Mouse (Mus musculus) layer of hippocampus, postnatal 25 days (tissue): Measurements from ENCODE around the gene Defa36. TPM values are rescaled to one million over a fixed set of nuclear protein-coding genes. Genes with fewer than 3 reads are reported as not detected.
"Not testable (repeated sequence)": the region's sequence is repeated elsewhere in the genome, so short reads cannot be mapped to it uniquely, and the experiment has no call there.

Experiments used
- DNase-seq, 2 experiments: peaks; one replicate each; pipeline ENCODE4 v3.0.0; 2022; ENCODE audit warnings: mixed read lengths in 2 of 2, low spot score in 1 of 2; ENCODE audit errors: extremely low spot score in 1 of 2
- total RNA-seq, 2 experiments: library from RNA; stranded (reverse); gene quantifications; 2 replicates each; pipeline ENCODE4 v1.2.3; 2021

Defa36 gene
- not detected for total RNA-seq

DNA sequence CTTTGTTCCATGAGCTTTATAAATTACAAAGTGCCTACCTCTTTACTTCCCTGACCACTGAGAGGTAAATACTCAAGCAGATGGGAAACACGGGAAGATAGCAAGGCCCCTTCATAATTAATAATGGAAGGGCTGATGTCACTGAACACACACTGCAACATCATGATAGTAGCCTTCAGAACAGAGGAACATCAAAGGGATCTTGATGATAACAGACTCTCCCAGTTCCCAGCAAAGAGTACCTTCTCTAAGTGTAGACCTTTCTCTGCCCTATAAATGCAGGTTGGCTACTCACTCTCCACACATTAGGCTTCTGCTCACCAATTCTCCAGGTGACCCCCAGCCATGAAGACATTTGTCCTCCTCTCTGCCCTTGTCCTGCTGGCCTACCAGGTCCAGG, at the start of gene Defa36:
Defa36 (plus strand) TSS at position 301 of the 400 bp plus-strand sequence.
- not testable (repeated sequence) for DNase-seq

- not testable (repeated sequence) for DNase-seq
Observed at GRCm38 (mm10) chr8:21378215-21378614, 49.0 kb upstream of the Defa36 start, which contains the start of gene Defa2. TSS of gene Defa2 (plus strand) at chr8:21378515.

DNA sequence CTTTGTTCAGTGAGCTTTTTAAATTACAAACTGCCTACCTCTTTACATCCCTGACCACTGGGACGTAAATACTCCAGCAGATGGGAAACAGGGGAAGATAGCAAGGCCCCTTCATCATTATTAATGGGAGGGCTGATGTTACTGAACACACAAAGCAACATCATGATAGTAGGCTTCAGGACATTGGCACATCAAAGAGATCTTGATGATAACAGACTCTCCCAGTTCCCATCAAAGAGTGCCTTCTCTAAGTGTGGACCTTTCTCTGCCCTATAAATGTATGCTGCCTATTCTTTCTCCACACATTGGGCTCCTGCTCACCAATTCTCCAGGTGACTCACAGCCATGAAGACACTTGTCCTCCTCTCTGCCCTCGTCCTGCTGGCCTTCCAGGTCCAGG, 35.7 kb upstream of the Defa36 start, which contains the start of gene Defa33:
Defa33 (plus strand) TSS at position 301 of the 400 bp plus-strand sequence.
- DNase-seq: not testable (repeated sequence)

- not testable (repeated sequence) for DNase-seq
Observed at GRCm38 (mm10) chr8:21456460-21456859, 29.2 kb downstream of the Defa36 start, which contains the start of gene Gm7849. TSS of gene Gm7849 (minus strand) at chr8:21456560.

Other genes starting within 250 kb of the Defa36 start
- not detected for gene Defa31, start 235.8 kb upstream of the Defa36 start, total RNA-seq
- gene Gm15293, start 225.8 kb upstream of the Defa36 start, total RNA-seq: not detected
- not detected for gene Gm15292, start 177.7 kb upstream of the Defa36 start, total RNA-seq
- not detected for gene Defa27, start 111.9 kb upstream of the Defa36 start, total RNA-seq
- gene Defa29, start 100.4 kb upstream of the Defa36 start, total RNA-seq: not detected
- not detected for gene Defa2, start 48.9 kb upstream of the Defa36 start, total RNA-seq
- gene Defa33, start 35.6 kb upstream of the Defa36 start, total RNA-seq: not detected
- gene Gm7849, start 29.1 kb downstream of the Defa36 start, total RNA-seq: not detected
- not detected for gene Defa20, start 81.8 kb downstream of the Defa36 start, total RNA-seq
- gene Defa32, start 101.6 kb downstream of the Defa36 start, total RNA-seq: not detected
- gene Defa37, start 138.0 kb downstream of the Defa36 start, total RNA-seq: not detected
- not detected for gene Defa28, start 155.6 kb downstream of the Defa36 start, total RNA-seq
- gene Gm7861, start 167.1 kb downstream of the Defa36 start, total RNA-seq: not detected
- gene Defa26, start 190.8 kb downstream of the Defa36 start, total RNA-seq: not detected
- not detected for gene Defa17, start 228.4 kb downstream of the Defa36 start, total RNA-seq
- not detected for gene Defa34, start 238.4 kb downstream of the Defa36 start, total RNA-seq